Mouse (Mus musculus) layer of hippocampus, adult 9-11 months (tissue): ENCODE results near the gene Hoxc10.

ENCODE experiments used
- DNase-seq: peaks from one replicate; pipeline ENCODE4 v3.0.0; 2022

The Hoxc10 gene

GRCm38 (mm10) chr15:102969296-102969695 lies 2.7 kb downstream of the Hoxc10 start:
- no peak for DNase-seq

GRCm38 (mm10) chr15:102970740-102971139 lies 4.1 kb downstream of the Hoxc10 start:
- no peak for DNase-seq

- no peak for DNase-seq
Observed at GRCm38 (mm10) chr15:102972254-102972653, 5.7 kb downstream of the Hoxc10 start.

GRCm38 (mm10) chr15:102972753-102973152 lies 6.2 kb downstream of the Hoxc10 start:
- no peak for DNase-seq

DNA sequence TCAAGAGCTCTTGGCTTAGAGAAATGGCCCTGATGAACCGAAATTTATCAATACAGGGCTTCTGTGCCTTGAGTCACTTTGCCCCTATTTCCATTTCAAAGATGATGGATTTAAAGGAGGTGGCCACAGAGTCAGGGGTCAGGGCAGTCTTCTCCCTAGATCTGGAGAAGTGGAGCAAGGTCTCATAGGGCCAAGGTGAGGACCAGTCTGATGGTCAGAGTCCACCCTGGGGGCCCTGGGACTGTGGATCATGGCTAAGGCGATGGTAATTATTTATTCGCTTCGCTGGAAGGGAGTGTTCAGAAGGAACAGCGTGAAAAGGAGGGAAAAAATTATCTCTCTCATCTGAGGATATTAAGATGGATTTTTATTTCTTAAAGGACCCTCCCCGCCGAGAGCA lies 8.4 kb downstream of the Hoxc10 start:
- DNase-seq, result no peak

DNA sequence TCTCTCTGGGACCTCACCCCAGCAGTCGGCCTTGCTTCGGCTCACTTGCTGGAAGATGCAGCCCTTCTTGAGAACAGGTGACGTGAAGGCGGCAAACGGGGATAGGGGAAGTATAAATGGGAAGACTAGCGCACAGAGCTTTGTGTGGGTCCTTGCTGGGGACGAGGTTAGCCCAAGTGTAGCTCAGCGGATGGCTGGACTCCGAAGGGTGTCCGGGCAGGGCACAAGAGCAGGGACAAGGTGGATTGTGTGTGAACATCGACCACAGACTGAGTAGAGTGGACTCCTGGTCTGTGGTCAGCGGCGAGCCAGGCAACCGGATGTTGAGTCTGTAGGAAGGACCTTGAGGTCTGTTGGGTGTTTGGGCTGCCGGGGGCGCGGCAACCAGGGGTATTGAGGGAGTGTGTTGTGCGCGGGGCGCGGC lies 9.1 kb downstream of the Hoxc10 start:
- DNase-seq, result no peak

DNA sequence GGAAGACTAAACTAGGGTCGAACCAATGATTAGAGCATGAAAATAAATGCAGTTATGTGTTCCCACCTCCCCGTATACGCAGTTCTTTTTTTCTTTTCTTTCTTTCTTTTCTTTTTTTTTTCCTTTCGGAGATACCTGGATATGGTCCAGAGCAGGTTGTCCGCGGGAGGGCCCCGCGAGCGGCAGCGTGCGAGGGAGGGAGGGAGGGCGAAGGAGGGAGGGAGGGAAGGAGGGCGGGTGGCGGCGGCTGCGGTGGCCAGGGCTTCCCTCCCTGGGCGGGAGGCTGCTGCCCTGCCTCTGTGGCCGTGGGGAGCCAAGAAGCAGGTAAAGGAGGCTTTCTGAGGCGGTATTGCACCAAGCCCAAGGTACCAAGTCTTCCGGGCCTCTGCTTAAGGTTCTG lies 9.6 kb downstream of the Hoxc10 start, which contains the start of gene Hoxc9:
Gene Hoxc9, plus strand, starts transcription at position 269 of the 400 bp plus-strand sequence.
- no peak for DNase-seq

DNA sequence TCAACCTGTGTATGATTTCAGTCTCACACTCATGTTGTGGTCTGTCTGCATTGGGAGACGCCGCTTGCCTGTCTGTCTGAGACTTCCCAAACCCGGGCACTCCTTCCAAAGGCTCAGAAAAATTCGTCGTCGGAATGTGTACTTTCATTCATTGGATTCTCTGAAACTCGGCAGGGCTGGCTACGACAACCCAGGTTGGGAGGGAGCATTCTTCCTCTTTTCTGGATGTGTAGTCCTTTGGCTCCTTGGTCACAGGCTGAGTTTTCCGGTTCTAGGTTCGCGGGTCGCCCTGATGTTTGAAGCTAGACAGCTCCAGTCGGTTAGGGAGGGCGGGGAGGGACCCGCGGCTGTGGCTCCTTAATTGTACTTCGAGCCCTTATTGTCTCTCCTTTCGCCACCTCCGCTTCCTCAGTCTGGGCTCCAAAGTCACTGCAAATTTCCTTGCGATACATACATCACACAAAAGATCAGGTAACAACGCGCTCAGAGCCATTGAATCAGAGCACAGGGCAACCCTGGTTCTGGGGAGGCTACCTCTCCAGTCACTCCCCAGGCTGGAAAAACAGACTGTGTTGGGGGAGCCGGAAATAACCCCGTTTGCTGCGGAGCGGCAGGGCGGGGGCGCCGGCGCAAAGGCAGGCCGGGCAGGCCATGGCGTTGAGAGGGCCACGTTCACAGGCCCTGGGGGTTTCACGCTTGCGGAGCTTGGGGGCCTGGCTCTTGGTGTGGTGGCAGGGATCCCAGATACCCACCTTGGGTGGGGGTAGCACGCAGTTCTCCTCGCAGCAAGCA lies 10.2 kb downstream of the Hoxc10 start:
- DNase-seq, result no peak

DNA sequence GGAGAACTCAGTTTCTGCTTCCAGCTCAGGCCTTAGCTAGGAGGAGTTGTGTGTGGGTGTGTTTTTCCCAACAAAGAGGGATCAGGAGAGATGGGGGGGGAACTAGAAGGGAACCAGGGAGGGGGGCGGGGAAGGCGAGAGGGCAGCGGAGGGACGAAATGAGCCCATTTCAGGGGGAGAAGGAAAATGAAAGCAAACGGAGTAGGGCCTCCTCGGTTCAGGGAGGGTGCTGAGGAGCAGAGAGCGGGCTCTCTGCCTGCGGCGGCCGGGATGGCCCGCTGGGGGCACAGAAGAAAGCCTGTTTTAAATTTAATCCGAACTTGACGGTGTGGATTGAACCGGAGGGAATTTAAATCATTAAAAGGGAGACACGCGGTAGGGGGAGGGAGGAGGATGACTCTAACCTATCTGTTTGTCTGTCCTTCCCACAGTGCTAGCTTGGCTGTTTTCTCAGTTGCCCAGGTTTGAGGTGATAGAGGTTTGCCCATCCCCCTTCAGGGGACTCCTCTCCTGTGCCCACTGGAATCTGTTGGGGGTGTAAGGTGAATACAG lies 10.9 kb downstream of the Hoxc10 start:
- no peak for DNase-seq

GRCm38 (mm10) chr15:102978615-102979515 lies 12.3 kb downstream of the Hoxc10 start:
- no peak for DNase-seq

GRCm38 (mm10) chr15:102979936-102980335 lies 13.3 kb downstream of the Hoxc10 start:
- no peak for DNase-seq

GRCm38 (mm10) chr15:102980352-102980751 lies 13.8 kb downstream of the Hoxc10 start:
- DNase-seq, result no peak

DNA sequence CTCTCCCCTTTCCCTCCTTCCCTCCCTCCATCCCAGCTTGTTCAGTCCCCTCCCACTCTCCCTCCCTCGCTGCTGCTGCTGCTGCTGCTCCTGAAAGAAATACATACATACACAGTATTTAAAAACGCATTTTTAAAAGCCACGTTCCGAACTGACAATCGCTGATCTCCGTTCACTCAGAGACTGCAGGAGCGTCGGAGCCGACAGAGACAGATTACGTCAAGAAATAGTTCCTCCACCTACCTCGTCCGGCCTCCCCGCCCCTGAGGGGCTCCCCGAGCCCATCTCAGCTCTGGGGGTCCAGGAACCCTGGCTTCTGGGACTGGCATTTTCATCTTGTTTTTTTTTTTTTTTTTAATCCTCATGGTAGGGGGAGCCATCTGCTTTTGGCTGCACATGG lies 14.3 kb downstream of the Hoxc10 start:
- DNase-seq, result no peak

DNA sequence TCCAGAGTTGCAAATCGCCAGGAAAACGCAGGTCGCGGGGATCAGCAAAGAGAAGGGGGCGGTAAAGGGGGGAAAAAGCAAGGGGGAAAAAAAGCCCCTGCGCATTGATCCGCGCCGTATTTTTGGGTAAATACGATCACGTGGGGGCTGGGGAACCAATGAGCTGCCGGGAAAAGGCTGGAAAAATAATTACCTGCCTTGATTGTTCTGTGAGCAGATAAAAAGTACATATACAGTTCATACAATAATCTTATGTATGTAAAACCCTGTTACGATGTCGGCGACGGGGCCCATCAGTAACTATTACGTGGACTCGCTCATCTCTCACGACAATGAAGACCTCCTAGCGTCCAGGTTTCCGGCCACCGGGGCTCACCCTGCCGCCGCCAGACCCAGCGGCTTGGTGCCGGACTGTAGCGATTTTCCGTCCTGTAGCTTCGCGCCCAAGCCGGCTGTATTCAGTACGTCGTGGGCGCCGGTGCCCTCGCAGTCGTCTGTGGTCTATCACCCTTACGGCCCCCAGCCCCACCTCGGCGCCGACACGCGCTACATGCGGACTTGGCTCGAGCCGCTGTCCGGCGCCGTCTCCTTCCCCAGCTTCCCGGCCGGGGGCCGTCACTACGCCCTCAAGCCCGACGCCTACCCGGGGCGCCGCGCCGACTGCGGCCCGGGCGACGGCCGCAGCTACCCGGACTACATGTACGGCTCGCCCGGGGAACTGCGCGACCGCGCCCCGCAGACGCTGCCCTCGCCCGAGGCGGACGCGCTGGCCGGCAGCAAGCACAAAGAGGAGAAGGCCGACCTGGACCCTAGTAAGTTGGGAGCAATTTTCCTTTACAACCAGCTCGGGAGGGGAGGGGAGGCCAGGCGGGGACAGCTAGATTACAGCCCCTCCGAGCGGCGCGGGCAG lies 15.0 kb downstream of the Hoxc10 start:
- DNase-seq, result no peak

GRCm38 (mm10) chr15:102983716-102984115 lies 17.1 kb downstream of the Hoxc10 start:
- no peak for DNase-seq

DNA sequence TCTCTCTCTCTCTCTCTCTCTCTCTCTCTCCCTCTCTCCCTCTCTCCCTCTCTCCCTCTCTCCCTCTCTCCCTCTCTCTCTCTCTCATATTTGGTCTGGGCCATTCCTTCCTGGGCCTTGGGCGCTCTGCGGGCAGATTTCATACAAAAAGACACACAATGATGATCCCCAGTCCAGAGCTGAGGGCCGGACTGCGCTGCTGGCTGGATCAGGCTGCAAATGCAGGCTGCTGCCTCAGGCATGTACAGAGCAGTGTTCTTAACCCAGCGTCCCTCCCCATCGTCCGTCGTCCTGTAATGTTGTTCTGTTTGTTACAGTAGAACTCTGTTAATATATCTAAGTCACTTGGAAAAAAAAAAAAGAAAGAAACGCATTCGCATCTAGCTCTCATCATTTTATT lies 17.9 kb downstream of the Hoxc10 start:
- no peak for DNase-seq

- DNase-seq, result no peak
Observed at GRCm38 (mm10) chr15:102984925-102985324, 18.3 kb downstream of the Hoxc10 start.

- DNase-seq, result peak; percentile 66
Observed at GRCm38 (mm10) chr15:102987124-102987833, 20.7 kb downstream of the Hoxc10 start.

DNA sequence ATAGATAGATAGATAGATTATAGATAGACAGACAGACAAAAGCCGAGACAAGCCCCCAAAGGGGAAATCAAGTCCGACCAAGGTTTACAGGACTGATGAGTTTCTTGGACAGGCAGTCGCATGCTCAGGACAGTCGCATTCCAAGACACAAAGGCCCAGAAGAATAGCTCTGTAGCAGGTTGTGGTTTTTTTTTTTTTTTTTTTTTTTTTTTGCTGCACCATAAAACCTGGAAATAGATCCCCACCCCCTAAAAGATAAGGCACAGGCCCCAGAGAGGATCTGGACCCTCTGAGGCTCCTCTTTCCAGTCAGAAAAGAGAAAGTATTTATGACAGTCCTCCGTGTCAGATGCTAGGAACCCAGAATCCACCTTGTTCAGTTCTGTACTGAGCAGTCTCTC lies 21.5 kb downstream of the Hoxc10 start:
- DNase-seq, result no peak

GRCm38 (mm10) chr15:102990461-102991397 lies 24.1 kb downstream of the Hoxc10 start, which contains the start of gene Hoxc8:
Hoxc8 (plus strand) TSS chr15:102990607.
- DNase-seq, result no peak

DNA sequence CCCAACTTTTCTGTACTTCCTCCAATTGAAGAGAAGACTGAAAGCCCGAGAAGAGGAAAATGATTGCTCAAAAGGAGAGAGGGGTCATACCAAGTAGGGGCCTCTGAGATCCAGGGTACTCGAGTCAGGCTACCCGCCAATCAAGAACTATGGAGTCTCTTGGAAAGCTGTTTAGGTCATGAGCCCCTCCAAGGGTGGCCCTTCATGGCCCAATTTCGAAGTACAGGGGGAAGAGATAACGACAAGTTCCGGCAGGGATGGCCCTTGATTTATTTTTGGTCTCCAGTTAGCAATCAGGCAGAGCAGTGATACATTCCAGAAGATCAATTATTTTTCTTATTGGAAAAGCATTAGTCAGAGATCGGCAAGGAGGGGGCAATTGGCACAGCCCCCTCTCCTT lies 25.2 kb downstream of the Hoxc10 start:
- DNase-seq, result no peak
